Mouse (Mus musculus) lung, postnatal 0 days (tissue): ENCODE data around the gene Chd3. TPM values are rescaled to one million over a fixed set of nuclear protein-coding genes. Genes with fewer than 3 reads are reported as not detected.

Experiments used
- ATAC-seq: fragments of 200-750 bp; cut with Nextera tagmentation; 2 replicates; pipeline ENCODE4 v1.8.0; 2017; ENCODE audit warnings: moderate library complexity
- DNase-seq: peaks from one replicate; pipeline ENCODE4 v3.0.0-alpha.2; 2016; ENCODE audit warnings: low spot score
- H3K27ac ChIP-seq: fragments of 300-500 bp; sonication (generic); 2 replicates; pipeline ENCODE4 v1.5.1; 2014; ENCODE audit warnings: antibody characterized with exemption, mild to moderate bottlenecking, low read length, mixed read lengths
- H3K27me3 ChIP-seq: fragments of 300-500 bp; sonication (generic); replicated peaks from 2 replicates; pipeline ENCODE4 v1.6.1; 2014; ENCODE audit warnings: low read length, mixed read lengths; ENCODE audit not compliant: insufficient read depth
- H3K36me3 ChIP-seq: fragments of 300-500 bp; sonication (generic); 2 replicates; pipeline ENCODE4 v1.6.1; 2014; ENCODE audit warnings: low read length, mixed read lengths; ENCODE audit not compliant: insufficient read depth
- H3K4me1 ChIP-seq: fragments of 300-500 bp; sonication (generic); 2 replicates; pipeline ENCODE4 v1.6.1; 2014; ENCODE audit warnings: antibody characterized with exemption, low read depth, low read length, mixed read lengths; ENCODE audit not compliant: insufficient read depth
- H3K4me2 ChIP-seq: fragments of 300-500 bp; sonication (generic); replicated peaks from 2 replicates; pipeline ENCODE4 v1.6.1; 2014; ENCODE audit warnings: low read depth, mild to moderate bottlenecking, low read length, moderate library complexity, mixed read lengths
- H3K4me3 ChIP-seq: fragments of 300-500 bp; sonication (generic); 2 replicates; pipeline ENCODE4 v1.5.1; 2014; ENCODE audit warnings: low read depth, low read length
- H3K9ac ChIP-seq: fragments of 300-500 bp; sonication (generic); replicated peaks from 2 replicates; pipeline ENCODE4 v1.6.1; 2014; ENCODE audit warnings: low read depth, mild to moderate bottlenecking
- H3K9me3 ChIP-seq: fragments of 300-500 bp; sonication (generic); 2 replicates; pipeline ENCODE4 v1.6.1; 2016; ENCODE audit warnings: low read length, mixed read lengths
- CTCF ChIP-seq: IDR thresholded peaks from 2 replicates; pipeline ENCODE4 v1.5.1; 2016; ENCODE audit warnings: antibody characterized with exemption, mild to moderate bottlenecking
- EP300 ChIP-seq: IDR thresholded peaks from 2 replicates; pipeline ENCODE4 v1.6.1; 2016; ENCODE audit warnings: antibody characterized with exemption, mild to moderate bottlenecking, control low read depth
- WGBS: fragments of 180-500 bp; shearing (Covaris S2); extraction: QIAGEN DNeasy Blood & Tissue Kit; methylation state at CpG from one replicate; pipeline ENCODE4 v1.1.7; 2014; 5-methylcytosine and 5-hydroxymethylcytosine counted together
- polyA plus RNA-seq: library from polyadenylated mRNA; unstranded; fragments of >200 nt; fragmentation: Nextera tagmentation; extraction: Ambion mirVana; gene quantifications from 2 replicates; pipeline ENCODE4 v1.2.1, GENCODE M21; 2015

Chd3 gene
- polyA plus RNA-seq, 1 experiment from 2014 or later, result 29.9 TPM

GRCm38 (mm10) chr11:69390400-69391034 lies 21.3 kb upstream of the Chd3 start:
- Histone ChIP-seq H3K27ac (no peak overlapping the region), H3K9me3 (no peaks in the 10 kb centered on the region), H3K4me3 (no peak overlapping the region), H3K27me3 (no peaks in the 10 kb centered on the region), H3K36me3 (no peaks in the 10 kb centered on the region), H3K4me1 (no peaks in the 10 kb centered on the region), H3K4me2 (no peak overlapping the region), H3K9ac (no peak overlapping the region)
- TF ChIP-seq CTCF (peak; percentile 81), EP300 (0 out of 2 replicates have a peak, but pooled peaks have one; percentile 23)
- WGBS, result 46% methylated on average over 10 of the region's 10 CpGs
- ATAC-seq (0 out of 2 replicates have a peak, but pooled peaks have one; percentile 3), DNase-seq (peak; percentile 84)

DNA sequence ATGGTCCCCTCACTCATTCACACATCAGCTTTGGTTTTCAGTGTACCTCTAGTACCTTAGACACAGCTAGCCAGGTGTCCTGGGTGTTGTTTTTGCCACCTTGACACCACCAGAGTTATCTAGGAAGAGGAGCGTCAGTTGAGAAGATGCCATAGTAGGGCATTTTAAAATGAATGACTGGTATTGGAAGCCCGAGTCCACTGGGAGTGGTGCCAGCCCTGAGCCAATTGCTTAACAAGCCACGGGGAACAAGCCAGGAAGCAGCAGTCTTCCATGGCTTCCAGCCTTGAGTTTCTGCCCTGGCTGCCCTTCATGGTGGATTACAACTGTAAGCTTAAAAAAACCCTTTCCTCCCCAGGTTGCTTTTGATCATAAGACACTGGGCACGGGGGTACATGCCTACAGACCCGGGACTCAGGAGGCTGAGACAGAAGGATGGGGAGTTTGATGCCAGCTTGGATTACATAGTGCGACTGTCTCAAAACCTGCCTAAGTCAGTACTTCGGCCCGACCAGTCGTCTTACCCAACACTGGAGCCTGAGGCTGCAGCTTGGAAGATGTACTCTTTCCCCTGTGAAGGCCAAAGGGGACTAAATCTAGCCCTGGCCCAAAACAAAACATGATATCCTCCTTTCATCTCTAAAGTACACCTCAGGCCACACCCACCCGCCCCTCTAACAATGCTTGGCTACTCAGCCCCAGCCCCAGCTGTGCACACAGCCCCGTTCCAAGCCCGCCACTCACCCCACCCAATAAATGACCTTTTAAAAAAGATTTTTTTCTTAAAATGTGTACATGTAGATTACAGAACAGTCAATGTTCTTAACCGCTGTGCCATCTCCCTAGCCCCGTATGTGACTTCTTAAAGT lies 20.6 kb upstream of the Chd3 start:
- WGBS, result 57% methylated on average over 14 of the region's 14 CpGs

DNA sequence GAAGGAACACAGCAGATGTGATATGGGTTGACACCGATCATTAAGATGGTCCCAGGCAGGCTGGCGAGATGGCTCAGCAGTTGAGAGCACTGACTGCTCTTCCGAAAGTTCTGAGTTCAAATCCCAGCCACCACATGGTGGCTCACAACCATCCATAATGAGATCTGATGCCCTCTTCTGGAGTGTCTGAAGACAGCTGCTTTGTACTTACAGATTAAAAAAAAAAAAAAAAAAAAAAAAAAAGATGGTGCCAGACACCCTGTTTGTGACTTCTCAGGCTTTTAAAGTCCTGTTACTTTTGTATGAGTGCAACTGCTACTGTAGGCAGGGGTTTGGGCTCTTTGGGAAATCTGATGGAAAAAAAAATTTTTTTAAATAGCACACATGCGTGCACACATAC lies 19.5 kb upstream of the Chd3 start:
- Histone ChIP-seq H3K36me3 (no peaks in the 10 kb centered on the region), H3K4me1 (no peaks in the 10 kb centered on the region), H3K4me3 (no peak overlapping the region), H3K27ac (no peak overlapping the region), H3K27me3 (no peaks in the 10 kb centered on the region), H3K9me3 (no peaks in the 10 kb centered on the region), H3K4me2 (no peak overlapping the region), H3K9ac (no peak overlapping the region)
- 98% methylated on average over 4 of the region's 4 CpGs for WGBS
- DNase-seq, result no peak
- no peak for TF ChIP-seq EP300
- TF ChIP-seq CTCF, result peak; percentile 20; the same call in 1 of the 2 replicates
- ATAC-seq, result no peak

More for the DNA sequence above, 20.6 kb upstream of the Chd3 start:
- Histone ChIP-seq H3K9ac (no peak overlapping the region), H3K27me3 (no peaks in the 10 kb centered on the region), H3K4me1 (no peaks in the 10 kb centered on the region), H3K27ac (no peak overlapping the region), H3K36me3 (no peaks in the 10 kb centered on the region), H3K4me2 (no peak overlapping the region), H3K9me3 (no peaks in the 10 kb centered on the region), H3K4me3 (no peak overlapping the region)
- TF ChIP-seq CTCF (no peak), EP300 (no peak)
- DNase-seq (peak; percentile 32), ATAC-seq (peak; percentile 7; the same call in 1 of the 2 replicates)

- no peak for DNase-seq
- no peak overlapping the region for H3K4me2 ChIP-seq
- H3K4me3 ChIP-seq, result no peak overlapping the region
- no peaks in the 10 kb centered on the region for H3K27me3 ChIP-seq
- 62% methylated on average over 7 of the region's 7 CpGs for WGBS
- H3K27ac ChIP-seq, result no peak overlapping the region
- no peaks in the 10 kb centered on the region for H3K4me1 ChIP-seq
- no peaks in the 10 kb centered on the region for H3K9me3 ChIP-seq
- no peaks in the 10 kb centered on the region for H3K36me3 ChIP-seq
- no peak overlapping the region for H3K9ac ChIP-seq
- no peak for ATAC-seq
- TF ChIP-seq EP300 (no peak), CTCF (peak; percentile 38)
Observed at GRCm38 (mm10) chr11:69386758-69387157, 17.6 kb upstream of the Chd3 start.

GRCm38 (mm10) chr11:69384979-69385378 lies 15.8 kb upstream of the Chd3 start:
- TF ChIP-seq CTCF, result no peak
- TF ChIP-seq EP300, result no peak
- H3K4me2 ChIP-seq, result no peak overlapping the region
- ATAC-seq, result no peak
- H3K4me1 ChIP-seq, result no peaks in the 10 kb centered on the region
- H3K27me3 ChIP-seq, result no peaks in the 10 kb centered on the region
- DNase-seq, result no peak
- no peaks in the 10 kb centered on the region for H3K9me3 ChIP-seq
- no peaks in the 10 kb centered on the region for H3K36me3 ChIP-seq
- H3K4me3 ChIP-seq, result no peak overlapping the region
- H3K9ac ChIP-seq, result no peak overlapping the region
- no peak overlapping the region for H3K27ac ChIP-seq
- 77% methylated on average over 6 of the region's 6 CpGs for WGBS

DNA sequence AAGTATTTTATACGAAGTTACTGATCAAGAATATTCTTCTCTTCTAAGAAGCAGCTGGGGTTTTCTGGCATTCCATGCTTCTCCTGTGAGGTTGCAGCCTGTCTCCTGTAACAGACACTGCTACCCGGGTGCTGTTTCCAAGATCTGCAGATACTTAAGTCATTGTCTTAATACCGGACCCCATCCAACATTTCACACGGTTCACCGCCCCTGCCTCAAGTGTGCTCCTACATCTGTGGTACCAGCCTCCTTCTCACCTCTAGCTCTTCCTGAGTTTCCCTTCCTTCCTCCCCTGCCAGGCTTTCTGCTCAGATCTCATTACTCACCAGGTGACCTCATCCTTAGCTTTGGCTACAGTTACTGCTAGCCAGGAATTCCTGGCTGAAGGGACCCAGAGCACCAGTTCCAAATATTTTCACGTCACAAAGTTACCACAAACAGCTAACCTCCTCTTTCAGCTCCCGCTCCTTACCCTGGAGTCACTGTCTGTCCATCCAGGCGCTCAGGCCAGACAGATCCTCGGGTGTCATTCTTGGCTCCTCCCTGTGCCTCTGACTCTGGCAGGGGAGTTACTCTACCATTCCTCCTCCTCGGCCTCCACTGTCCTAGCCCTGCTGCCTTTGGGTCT lies 13.4 kb upstream of the Chd3 start:
- no peak overlapping the region for H3K9ac ChIP-seq
- no peak for ATAC-seq

More for the DNA sequence above, 13.4 kb upstream of the Chd3 start:
- Histone ChIP-seq H3K4me3 (no peak overlapping the region), H3K36me3 (no peaks in the 10 kb centered on the region), H3K9me3 (no peaks in the 10 kb centered on the region), H3K27ac (no peak overlapping the region), H3K4me1 (no peaks in the 10 kb centered on the region), H3K4me2 (no peak overlapping the region), H3K27me3 (no peaks in the 10 kb centered on the region; the same call in 1 of the 2 replicates)
- DNase-seq, result no peak
- TF ChIP-seq EP300, result no peak
- TF ChIP-seq CTCF, result no peak
- WGBS, result 69% methylated on average over 10 of the region's 10 CpGs
